Mouse (Mus musculus): ENCODE data around the gene Prokr2. TPM values are rescaled to one million over a fixed set of nuclear protein-coding genes. Genes with fewer than 3 reads are reported as not detected.
"Not testable (repeated sequence)": the region's sequence is repeated elsewhere in the genome, so short reads cannot be mapped to it uniquely, and the experiment has no call there.

Gene Prokr2
- total RNA-seq, 2 experiments from 2014 or later: 2.3 to 2.4 TPM

DNA sequence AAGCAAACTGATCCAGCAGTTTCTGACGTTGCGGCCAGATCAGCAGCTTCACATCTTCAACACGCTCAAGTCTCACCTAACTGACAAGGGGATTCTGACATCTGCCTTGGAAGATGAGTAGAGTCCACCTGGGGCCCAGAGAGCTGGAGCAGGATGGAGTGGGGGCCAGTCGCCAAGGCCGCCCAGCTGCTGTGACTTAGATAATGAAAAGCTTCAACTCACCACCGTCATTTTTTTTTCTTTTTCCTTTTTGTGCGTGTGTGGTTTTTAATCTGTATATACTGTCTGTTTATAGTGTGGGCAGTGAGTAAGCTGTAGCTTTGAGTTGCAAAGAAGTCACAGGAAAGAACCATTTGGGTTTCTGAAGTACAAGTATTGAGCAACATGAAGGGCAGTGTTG lies 80.1 kb downstream of the Prokr2 start:
- no peak for TF ChIP-seq CTCF (IDR thresholded peaks at IDR 0.05)
- Histone ChIP-seq H3K27ac (no peak overlapping the region), H3K4me3 (no peak overlapping the region)
- no peak for DNase-seq (ENCODE audit: extremely low spot score in 1 of 2, low spot score in 2 of 2)
- intact Hi-C loops (cut with DNase I): no loop called here

GRCm38 (mm10) chr2:132301436-132301835 lies 83.8 kb downstream of the Prokr2 start:
- Histone ChIP-seq H3K27ac (no peak overlapping the region), H3K4me3 (no peak overlapping the region)
- TF ChIP-seq CTCF (IDR thresholded peaks at IDR 0.05): no peak
- intact Hi-C loops (cut with DNase I): no loop called here
- DNase-seq (ENCODE audit: extremely low spot score in 1 of 2, low spot score in 2 of 2): no peak

DNA sequence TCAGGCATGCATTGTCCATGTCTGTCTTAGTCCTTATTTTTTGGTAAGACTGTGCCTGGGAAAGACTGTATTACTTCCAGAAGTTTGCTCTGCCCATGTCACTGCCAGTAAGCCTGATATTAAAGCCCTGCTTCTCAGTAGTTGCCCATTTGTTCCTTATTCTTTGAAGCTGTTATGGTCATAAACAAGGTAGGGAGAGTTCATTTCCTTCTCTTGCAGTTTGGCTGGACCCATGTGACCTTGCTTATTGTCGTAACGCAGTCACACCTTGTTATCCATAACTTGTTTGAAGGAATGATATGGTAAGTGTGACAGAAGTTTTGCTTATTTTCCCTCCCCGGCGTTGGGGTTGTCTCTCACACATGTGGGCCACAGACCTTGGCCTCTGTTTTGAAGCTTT lies 87.0 kb downstream of the Prokr2 start:
- DNase-seq (ENCODE audit: extremely low spot score in 1 of 2, low spot score in 2 of 2): no peak
- no peak for TF ChIP-seq CTCF (IDR thresholded peaks at IDR 0.05)
- intact Hi-C loops (cut with DNase I): loop anchor here (5.0 kb wide), 1 partner anchor 36 kb away; the partner anchor contains the start of gene Cds2
- no peak overlapping the region for H3K4me3 ChIP-seq
- H3K27ac ChIP-seq: no peak overlapping the region

DNA sequence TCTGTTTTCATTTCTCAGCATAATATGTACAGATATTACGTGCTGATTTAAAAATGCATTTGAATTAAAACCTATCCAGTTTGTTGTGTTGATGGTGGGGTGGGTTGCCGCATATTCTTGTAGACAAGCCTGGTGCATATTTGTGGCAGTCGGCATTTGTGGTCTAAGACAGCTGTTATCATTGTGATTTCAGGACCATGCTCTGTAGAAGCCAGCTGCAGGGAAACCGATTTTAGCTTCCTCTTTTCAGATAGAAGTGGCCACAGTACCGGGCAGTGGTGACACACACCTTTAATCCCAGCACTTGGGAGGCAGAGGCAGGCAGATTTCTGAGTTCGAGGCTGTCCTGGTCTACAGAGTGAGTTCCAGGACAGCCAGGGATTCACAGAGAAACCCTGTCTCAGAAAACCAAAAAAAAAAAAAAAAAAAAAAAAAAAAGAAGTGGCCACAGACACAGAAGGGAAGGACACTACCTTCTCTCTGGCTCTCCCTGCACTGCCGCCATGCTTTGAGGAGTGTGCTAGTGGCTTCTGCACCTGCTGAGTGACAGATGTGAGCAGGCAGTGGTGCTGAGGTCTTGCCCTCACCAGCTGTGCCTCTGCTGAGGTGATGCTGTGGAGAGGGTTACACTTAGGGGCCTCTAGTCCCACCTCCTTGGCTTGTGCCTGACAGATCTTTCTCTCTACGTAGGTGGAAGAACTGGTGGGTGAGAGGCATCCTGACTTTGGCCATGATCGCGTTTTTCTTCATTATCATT lies 91.4 kb downstream of the Prokr2 start:
- Histone ChIP-seq H3K27ac (no peak overlapping the region), H3K4me3 (no peak overlapping the region)
- DNase-seq (ENCODE audit: extremely low spot score in 1 of 2, low spot score in 2 of 2): no peak
- TF ChIP-seq CTCF (IDR thresholded peaks at IDR 0.05): no peak
- intact Hi-C loops (cut with DNase I): no loop called here

DNA sequence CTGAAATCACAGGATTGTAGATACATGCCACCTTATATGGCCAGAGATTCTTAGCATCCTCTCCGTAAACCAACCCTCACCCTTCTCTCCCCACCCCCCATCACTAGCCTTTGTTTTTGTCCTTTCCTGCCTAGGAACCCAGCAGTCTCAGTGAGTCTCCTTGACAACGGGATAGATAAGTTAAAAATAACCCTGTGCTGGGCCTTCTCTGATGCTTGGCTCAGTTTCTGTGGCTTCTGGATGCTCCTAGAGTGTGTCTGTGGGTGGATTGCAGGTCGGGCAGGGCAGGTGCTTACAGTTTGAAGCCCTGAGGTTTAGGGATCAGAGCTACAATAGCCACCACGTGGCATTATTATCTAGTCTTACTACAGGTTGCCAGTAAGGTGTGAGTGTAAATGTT lies 93.2 kb downstream of the Prokr2 start:
- peak overlapping the region; percentile 85 for H3K27ac ChIP-seq
- TF ChIP-seq CTCF (IDR thresholded peaks at IDR 0.05): no peak
- intact Hi-C loops (cut with DNase I): no loop called here
- DNase-seq (ENCODE audit: extremely low spot score in 1 of 2, low spot score in 2 of 2): peak in 1 of 2 experiments; percentile 31
- H3K4me3 ChIP-seq: no peak overlapping the region

- intact Hi-C loops (cut with DNase I): no loop called here
- Histone ChIP-seq H3K27ac (peak overlapping the region; percentile 85), H3K4me3 (no peak overlapping the region)
- TF ChIP-seq CTCF (IDR thresholded peaks at IDR 0.05): no peak
- DNase-seq (ENCODE audit: extremely low spot score in 1 of 2, low spot score in 2 of 2): no peak
Measured at GRCm38 (mm10) chr2:132291265-132291664, 94.0 kb downstream of the Prokr2 start.

DNA sequence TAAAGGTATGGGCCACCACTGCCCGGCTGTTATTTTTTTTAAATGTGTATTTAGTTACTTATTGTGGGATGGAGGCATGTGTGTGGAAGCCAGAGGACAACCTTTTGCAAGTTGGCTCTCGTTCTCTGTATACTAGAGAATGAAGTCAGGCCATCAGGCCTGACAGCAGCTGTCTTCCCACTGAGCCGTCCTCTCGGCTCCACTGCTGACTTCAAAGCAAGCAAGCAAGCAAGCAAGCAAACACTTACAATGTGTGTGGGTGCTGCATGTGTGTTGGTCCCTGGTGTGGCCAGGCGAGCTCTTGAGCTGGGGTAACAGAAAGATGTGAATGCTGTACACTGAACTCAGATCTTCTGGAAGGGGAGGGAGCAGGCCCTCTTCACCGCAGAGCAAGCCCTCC lies 94.4 kb downstream of the Prokr2 start:
- no peak for DNase-seq (ENCODE audit: extremely low spot score in 1 of 2, low spot score in 2 of 2)
- peak overlapping the region; percentile 85 for H3K27ac ChIP-seq
- H3K4me3 ChIP-seq: no peak overlapping the region
- intact Hi-C loops (cut with DNase I): no loop called here
- TF ChIP-seq CTCF (IDR thresholded peaks at IDR 0.05): no peak

- DNase-seq (ENCODE audit: extremely low spot score in 1 of 2, low spot score in 2 of 2); H3K27ac ChIP-seq; H3K4me3 ChIP-seq; intact Hi-C loops (cut with DNase I): not testable (repeated sequence)
Measured at GRCm38 (mm10) chr2:132289213-132289612, 96.0 kb downstream of the Prokr2 start.

Other genes starting within 250 kb of the Prokr2 start
- gene Slc23a2, start 240.3 kb downstream of the Prokr2 start, total RNA-seq (2021): 100 to 1,000 TPM; 142 to 162 TPM
- 10 to 100 TPM; 30.4 to 30.7 TPM for gene Tmem230, start 137.6 kb downstream of the Prokr2 start, total RNA-seq (2021)
- gene Pcna, start 132.1 kb downstream of the Prokr2 start, total RNA-seq (2021): 10 to 100 TPM; 44.5 to 49.6 TPM
- 100 to 1,000 TPM; 262 to 266 TPM for gene Cds2, start 122.3 kb downstream of the Prokr2 start, total RNA-seq (2021)
- gene Gpcpd1, start 202.3 kb upstream of the Prokr2 start, total RNA-seq (2021): 10 to 100 TPM; 74.2 to 86.0 TPM